Mouse (Mus musculus): ENCODE measurements at regions not wholly inside any gene's neighbourhood (a gene's known extent, or its start where the extent isn't known, plus 50 kb on each side); places are given as distances from the start of the nearest gene placed in this dataset.

DNA sequence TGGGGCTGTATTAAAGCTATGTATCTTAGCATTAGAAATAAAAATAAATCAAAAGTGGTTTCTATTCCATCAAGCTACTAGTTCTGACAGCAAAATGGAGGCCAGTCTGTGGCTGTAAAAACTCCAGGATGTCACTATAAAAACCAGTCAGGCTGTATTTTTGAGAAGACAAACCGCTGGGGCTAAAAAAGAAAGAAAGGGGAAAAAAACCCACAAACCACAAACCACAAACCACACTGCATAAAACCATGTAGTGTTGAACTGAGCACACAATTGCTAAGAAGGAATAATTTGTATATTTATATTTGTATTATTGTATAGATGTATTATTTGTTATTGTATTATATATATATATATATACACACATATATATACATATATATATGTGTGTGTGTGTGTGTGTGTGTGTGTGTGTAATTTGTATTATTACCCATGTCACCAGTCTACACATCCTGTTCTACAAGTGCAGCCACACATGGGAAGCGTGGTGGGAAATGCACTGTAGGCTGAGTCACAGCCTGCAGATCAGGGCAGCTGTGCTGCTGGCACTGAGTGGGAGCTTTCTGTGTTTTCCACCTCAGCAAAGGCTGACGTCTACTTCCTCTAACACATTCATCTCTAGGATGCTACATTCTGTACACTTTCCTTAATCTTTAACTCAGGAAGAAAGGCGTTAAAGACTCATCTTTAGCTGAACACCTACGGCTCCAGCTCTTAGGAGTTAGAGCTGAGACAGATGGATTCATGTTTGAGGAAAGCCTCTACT lies 113.4 kb upstream of the Azi2 start:
- TF ChIP-seq HCFC1 (IDR thresholded peaks at IDR 0.05; ENCODE audit: borderline replicate concordance, insufficient read depth, low read length) (no peak), ZC3H11A (IDR thresholded peaks at IDR 0.05; ENCODE audit: borderline replicate concordance, low read depth, low read length) (no peak), ZNF384 (IDR thresholded peaks at IDR 0.05; ENCODE audit: low read depth, low read length) (no peak), CHD2 (IDR thresholded peaks at IDR 0.05; ENCODE audit: low read depth, low read length) (no peak), MAFK (IDR thresholded peaks at IDR 0.05; ENCODE audit: insufficient read depth, low read depth, low read length) (no peak)

Measured in ES-E14 (cell line).